Mouse (Mus musculus) liver, adult 2 months (tissue): ENCODE data around the gene Ccnl2. TPM values are rescaled to one million over a fixed set of nuclear protein-coding genes. Genes with fewer than 3 reads are reported as not detected.

ENCODE experiments used
- DNase-seq: peaks from one replicate; pipeline ENCODE4 v3.0.0-alpha.2; 2011; ENCODE audit warnings: low read depth, low spot score; ENCODE audit errors: extremely low read depth
- H3K27ac ChIP-seq: fragments of 200-500 bp; replicated peaks from 2 replicates; pipeline ENCODE4 v1.5.1; 2012; ENCODE audit warnings: low read depth, mild to moderate bottlenecking, control low read depth, inconsistent platforms, low read length; ENCODE audit not compliant: insufficient read depth
- H3K27me3 ChIP-seq: fragments of 200-500 bp; 2 replicates; pipeline ENCODE4 v1.6.1; 2012; ENCODE audit warnings: mild to moderate bottlenecking, moderate library complexity, low read length, inconsistent platforms; ENCODE audit not compliant: control insufficient read depth, insufficient read depth
- H3K36me3 ChIP-seq: fragments of 200-500 bp; 2 replicates; pipeline ENCODE4 v1.6.1; 2012; ENCODE audit warnings: low read length, inconsistent platforms; ENCODE audit not compliant: control insufficient read depth, insufficient read depth
- H3K4me1 ChIP-seq: fragments of 200-500 bp; 2 replicates; pipeline ENCODE4 v1.6.1; 2011; ENCODE audit warnings: low read length; ENCODE audit not compliant: control insufficient read depth, insufficient read depth
- H3K4me3 ChIP-seq: fragments of 200-500 bp; 2 replicates; pipeline ENCODE4 v1.5.1; 2011; ENCODE audit warnings: low read depth, mild to moderate bottlenecking, control low read depth, low read length, moderate library complexity; ENCODE audit not compliant: insufficient read depth
- H3K79me2 ChIP-seq: fragments of 200-500 bp; 2 replicates; pipeline ENCODE4 v1.6.1; 2012; ENCODE audit warnings: inconsistent platforms, mild to moderate bottlenecking, low read length, moderate library complexity; ENCODE audit not compliant: control insufficient read depth, insufficient read depth
- H3K9ac ChIP-seq: fragments of 200-500 bp; 2 replicates; pipeline ENCODE4 v1.6.1; 2012; ENCODE audit warnings: low read depth, mild to moderate bottlenecking, control low read depth, inconsistent platforms, low read length
- CTCF ChIP-seq: fragments of 200-500 bp; IDR thresholded peaks from 2 replicates; pipeline ENCODE4 v1.5.1; 2011; ENCODE audit warnings: low read depth, low read length, control low read depth
- POLR2A ChIP-seq: fragments of 200-500 bp; IDR thresholded peaks from 2 replicates; pipeline ENCODE4 v1.6.1; 2011; ENCODE audit warnings: low read length, control low read depth; ENCODE audit not compliant: insufficient read depth; ENCODE audit errors: extremely low read depth
- WGBS: fragments of 180-500 bp; shearing (Covaris S2); methylation state at CpG from one replicate; pipeline ENCODE4 v1.1.7; 2018; 5-methylcytosine and 5-hydroxymethylcytosine counted together
- polyA plus RNA-seq: library from polyadenylated mRNA; depleted of rRNA; stranded (reverse); fragments of >200 nt; gene quantifications from 2 replicates; pipeline ENCODE4 v1.2.3, GENCODE M21; 2012
- total RNA-seq: library from RNA; depleted of rRNA; stranded (reverse); fragments of >200 nt; gene quantifications from 2 replicates; pipeline ENCODE4 v1.2.3, GENCODE M21; 2014

Ccnl2 gene
- total and polyA plus RNA-seq, 2 experiments = 56.1 to 61.8 TPM

GRCm38 (mm10) chr4:155841651-155842270 is 29.5 kb downstream of the Ccnl2 start:
- H3K27me3 ChIP-seq = no peaks in the 10 kb centered on the region
- H3K36me3 ChIP-seq = no peaks in the 10 kb centered on the region
- TF ChIP-seq POLR2A = no peak
- TF ChIP-seq CTCF = no peak
- H3K4me3 ChIP-seq = no peak overlapping the region
- DNase-seq = no peak
- 49% methylated on average over 38 of the region's 38 CpGs for WGBS
- H3K79me2 ChIP-seq = no peaks in the 10 kb centered on the region
- peaks cover 10% of the 10 kb centered on the region for H3K4me1 ChIP-seq
- H3K27ac ChIP-seq = no peak overlapping the region
- no peak overlapping the region for H3K9ac ChIP-seq

GRCm38 (mm10) chr4:155843231-155843630 is 30.9 kb downstream of the Ccnl2 start:
- H3K27ac ChIP-seq = no peak overlapping the region
- TF ChIP-seq POLR2A (no peak), CTCF (no peak)
- H3K4me1 ChIP-seq = peaks cover 10% of the 10 kb centered on the region
- 42% methylated on average over 5 of the region's 5 CpGs for WGBS
- peaks cover 8% of the 10 kb centered on the region; the same call in 1 of the 2 replicates for H3K79me2 ChIP-seq
- no peaks in the 10 kb centered on the region for H3K36me3 ChIP-seq
- H3K27me3 ChIP-seq = no peaks in the 10 kb centered on the region
- H3K9ac ChIP-seq = no peak overlapping the region
- no peak for DNase-seq
- no peak overlapping the region for H3K4me3 ChIP-seq

- 3% methylated on average over 64 of the region's 65 CpGs for WGBS
- H3K4me3 ChIP-seq = peak within 1 kb of the TSS; percentile 91
- H3K9ac ChIP-seq = peak within 1 kb of the TSS; percentile 92
- TF ChIP-seq POLR2A (peak; percentile 51), CTCF (peak; percentile 53; the same call in 1 of the 2 replicates)
- H3K27me3 ChIP-seq = no peaks in the 10 kb centered on the region
- peak; percentile 68 for DNase-seq
- peaks cover 25% of the 10 kb centered on the region for H3K4me1 ChIP-seq
- peak within 1 kb of the TSS; percentile 70 for H3K27ac ChIP-seq
- H3K79me2 ChIP-seq = peaks cover 39% of the 10 kb centered on the region
- no peaks in the 10 kb centered on the region for H3K36me3 ChIP-seq
Observed at GRCm38 (mm10) chr4:155846871-155847578, 34.7 kb downstream of the Ccnl2 start, which contains the start of gene Dvl1. Gene Dvl1 (plus strand): TSS chr4:155847402.

- Histone ChIP-seq H3K36me3 (no peaks in the 10 kb centered on the region), H3K4me1 (peaks cover 25% of the 10 kb centered on the region), H3K79me2 (peaks cover 40% of the 10 kb centered on the region), H3K4me3 (peak overlapping the region; percentile 91), H3K27me3 (no peaks in the 10 kb centered on the region), H3K9ac (peak overlapping the region; percentile 92), H3K27ac (peak overlapping the region; percentile 70)
- TF ChIP-seq CTCF = no peak
- TF ChIP-seq POLR2A = no peak
- no peak for DNase-seq
- 1% methylated on average over 61 of the region's 69 CpGs for WGBS
Observed at GRCm38 (mm10) chr4:155847591-155848352, 35.5 kb downstream of the Ccnl2 start.

GRCm38 (mm10) chr4:155848434-155849095 is 36.3 kb downstream of the Ccnl2 start:
- H3K9ac ChIP-seq = peak overlapping the region; percentile 92
- no peak for TF ChIP-seq CTCF
- TF ChIP-seq POLR2A = no peak
- no peaks in the 10 kb centered on the region for H3K36me3 ChIP-seq
- H3K27me3 ChIP-seq = no peaks in the 10 kb centered on the region
- H3K4me3 ChIP-seq = peak overlapping the region; percentile 91
- DNase-seq = peak; percentile 89
- H3K4me1 ChIP-seq = peaks cover 25% of the 10 kb centered on the region
- H3K27ac ChIP-seq = peak overlapping the region; percentile 70
- 25% methylated on average over 7 of the region's 7 CpGs for WGBS
- H3K79me2 ChIP-seq = peaks cover 40% of the 10 kb centered on the region
